ENCODE assay signal across 31 mouse cellular contexts in the genomic region with DNA sequence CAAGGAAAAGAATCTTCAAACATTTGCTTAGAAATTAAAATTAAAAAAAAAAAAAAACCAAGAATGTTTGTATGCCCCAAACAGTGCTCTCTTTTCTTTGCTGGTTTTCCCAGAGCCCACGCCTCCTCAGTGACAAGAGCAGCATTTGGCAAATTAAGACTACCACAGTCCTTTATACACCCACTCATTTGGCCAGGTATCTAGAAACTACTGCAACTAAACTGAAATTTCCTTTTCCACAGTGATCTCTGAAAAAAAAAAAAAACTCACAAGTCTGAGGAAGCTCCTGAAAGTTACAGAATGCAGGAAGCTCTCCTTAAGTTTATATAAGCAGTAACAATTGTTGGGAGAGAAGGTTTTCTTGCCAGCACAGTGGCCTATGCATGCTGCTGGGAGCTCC.
"Had no signal": no experiment of that assay in that cellular context is flagged by ENCODE, and none has a peak within 500 bp of the region (broad histone marks: within the 10 kb centered on the region; RNA-seq: fewer than 3 reads in every experiment).

No protein-coding gene starts in this region.

- H3K27ac ChIP-seq: limb, embryonic 10.5 days; limb, embryonic 12.5 days; limb, embryonic 13.5 days; limb, embryonic 15.5 days; liver, embryonic 12.5 days; liver, embryonic 13.5 days; liver, embryonic 14.5 days; liver, embryonic 15.5 days; lung, embryonic 15.5 days; macrophage; midbrain, embryonic 10.5 days; midbrain, embryonic 12.5 days; midbrain, embryonic 13.5 days; midbrain, embryonic 15.5 days had no signal

- H3K9me3 ChIP-seq: limb, embryonic 10.5 days; limb, embryonic 12.5 days; limb, embryonic 13.5 days; limb, embryonic 15.5 days; liver, embryonic 12.5 days; liver, embryonic 13.5 days; liver, embryonic 15.5 days; lung, embryonic 15.5 days; megakaryocyte, embryonic 14.5 days; midbrain, embryonic 10.5 days; midbrain, embryonic 12.5 days; midbrain, embryonic 13.5 days; midbrain, embryonic 15.5 days had no signal

- H3K27me3 ChIP-seq: limb, embryonic 12.5 days; limb, embryonic 13.5 days; limb, embryonic 15.5 days; liver, embryonic 12.5 days; liver, embryonic 13.5 days; liver, embryonic 15.5 days; lung, embryonic 15.5 days; megakaryocyte, embryonic 14.5 days; midbrain, embryonic 12.5 days; midbrain, embryonic 13.5 days; midbrain, embryonic 15.5 days had no signal

- ATAC-seq: liver, embryonic 12.5 days; liver, postnatal 0 days; lung, postnatal 0 days; midbrain, embryonic 13.5 days; midbrain, embryonic 15.5 days; midbrain, embryonic 16.5 days had no signal

- H3K36me3 ChIP-seq: limb, embryonic 10.5 days; limb, embryonic 12.5 days; limb, embryonic 13.5 days; limb, embryonic 15.5 days; liver, embryonic 12.5 days; liver, embryonic 13.5 days; liver, embryonic 15.5 days; lung, embryonic 15.5 days; midbrain, embryonic 10.5 days; midbrain, embryonic 12.5 days; midbrain, embryonic 13.5 days; midbrain, embryonic 15.5 days had no signal

- DNase-seq: left cerebral cortex, postnatal 4 days; liver; liver, embryonic 13.5 days; liver, postnatal 0 days; lung, adult 18-20 months; lung, adult 2 months; lung, embryonic 14.5 days; lung, postnatal 10 days; lung, postnatal 14 days; lung, postnatal 36 days; lung, postnatal 4 days; midbrain, embryonic 14.5 days had no signal

- H3K4me1 ChIP-seq: limb, embryonic 13.5 days; limb, embryonic 15.5 days; liver, embryonic 12.5 days; liver, embryonic 13.5 days; liver, embryonic 15.5 days; lung, embryonic 15.5 days; megakaryocyte, embryonic 14.5 days; midbrain, embryonic 10.5 days; midbrain, embryonic 12.5 days; midbrain, embryonic 13.5 days; midbrain, embryonic 15.5 days had no signal

- H3K4me2 ChIP-seq: limb, embryonic 12.5 days; limb, embryonic 13.5 days; limb, embryonic 15.5 days; liver, embryonic 11.5 days; liver, embryonic 12.5 days; liver, embryonic 13.5 days; liver, embryonic 15.5 days; lung, embryonic 14.5 days; lung, embryonic 15.5 days; midbrain, embryonic 11.5 days; midbrain, embryonic 12.5 days; midbrain, embryonic 13.5 days; midbrain, embryonic 15.5 days had no signal

- H3K9ac ChIP-seq: limb, embryonic 12.5 days; limb, embryonic 13.5 days; limb, embryonic 15.5 days; liver, embryonic 12.5 days; liver, embryonic 13.5 days; liver, embryonic 14.5 days; liver, embryonic 15.5 days; liver, postnatal 0 days; lung, embryonic 14.5 days; lung, embryonic 15.5 days; midbrain, embryonic 12.5 days; midbrain, embryonic 13.5 days; midbrain, embryonic 15.5 days had no signal

- H3K4me3 ChIP-seq: limb, embryonic 10.5 days; limb, embryonic 12.5 days; limb, embryonic 13.5 days; limb, embryonic 15.5 days; liver, embryonic 12.5 days; liver, embryonic 13.5 days; liver, embryonic 15.5 days; lung, embryonic 15.5 days; megakaryocyte, embryonic 14.5 days; midbrain, embryonic 10.5 days; midbrain, embryonic 12.5 days; midbrain, embryonic 13.5 days; midbrain, embryonic 15.5 days; myocyte had no signal
